Mouse (Mus musculus) forebrain, embryonic 11.5 days (tissue): ENCODE measurements at regions not wholly inside any gene's neighbourhood (a gene's known extent, or its start where the extent isn't known, plus 50 kb on each side); places are given as distances from the start of the nearest gene placed in this dataset.
A peak's percentile ranks its signal among the peaks of the same experiment; 100 is the strongest.

ENCODE experiments used
- ATAC-seq: fragments of 200-750 bp; cut with Nextera tagmentation; replicated peaks from 2 replicates; pipeline ENCODE4 v1.8.0; 2017; ENCODE audit warnings: moderate TSS enrichment; ENCODE audit not compliant: low FRiP score
- DNase-seq: peaks from one replicate; pipeline ENCODE4 v3.0.0-alpha.2; 2017; ENCODE audit warnings: low spot score
- H3K27ac ChIP-seq: fragments of 300-500 bp; sonication (generic); 2 replicates; pipeline ENCODE4 v1.5.1; 2014; ENCODE audit warnings: low read depth, low read length
- H3K27me3 ChIP-seq: fragments of 300-500 bp; sonication (generic); 2 replicates; pipeline ENCODE4 v1.6.1; 2014; ENCODE audit warnings: mild to moderate bottlenecking, low read length, mixed read lengths; ENCODE audit not compliant: control insufficient read depth, insufficient read depth
- H3K36me3 ChIP-seq: fragments of 300-500 bp; sonication (generic); 2 replicates; pipeline ENCODE4 v1.6.1; 2014; ENCODE audit warnings: mild to moderate bottlenecking, low read length, moderate library complexity, mixed read lengths; ENCODE audit not compliant: control insufficient read depth, insufficient read depth
- H3K4me1 ChIP-seq: fragments of 300-500 bp; sonication (generic); replicated peaks from 2 replicates; pipeline ENCODE4 v1.6.1; 2014; ENCODE audit warnings: low read length, mixed read lengths; ENCODE audit not compliant: control insufficient read depth, insufficient read depth
- H3K4me2 ChIP-seq: fragments of 300-500 bp; sonication (generic); 2 replicates; pipeline ENCODE4 v1.6.1; 2014; ENCODE audit warnings: low read depth, mild to moderate bottlenecking, low read length, moderate library complexity, mixed read lengths; ENCODE audit not compliant: severe bottlenecking
- H3K4me3 ChIP-seq: fragments of 300-500 bp; sonication (generic); 2 replicates; pipeline ENCODE4 v1.5.1; 2014; ENCODE audit warnings: low read depth, low read length
- H3K9ac ChIP-seq: fragments of 300-500 bp; sonication (generic); 2 replicates; pipeline ENCODE4 v1.6.1; 2014; ENCODE audit warnings: low read length
- H3K9me3 ChIP-seq: fragments of 300-500 bp; sonication (generic); 2 replicates; pipeline ENCODE4 v1.6.1; 2016; ENCODE audit warnings: low read length, mixed read lengths; ENCODE audit not compliant: control insufficient read depth
- WGBS: fragments of 180-500 bp; shearing (Covaris S2); extraction: QIAGEN DNeasy Blood & Tissue Kit; methylation state at CpG from one replicate; pipeline ENCODE4 v1.1.7; 2014; 5-methylcytosine and 5-hydroxymethylcytosine counted together

- no peak overlapping the region for H3K4me2 ChIP-seq
- no peaks in the 10 kb centered on the region for H3K4me1 ChIP-seq
- H3K36me3 ChIP-seq = no peaks in the 10 kb centered on the region
- no peak overlapping the region for H3K27ac ChIP-seq
- DNase-seq = peak; percentile 22
- no peaks in the 10 kb centered on the region for H3K27me3 ChIP-seq
- no peak for ATAC-seq
- no peak overlapping the region for H3K9ac ChIP-seq
- no peaks in the 10 kb centered on the region for H3K9me3 ChIP-seq
- H3K4me3 ChIP-seq = no peak overlapping the region
- WGBS = 92% methylated on average over 5 of the region's 5 CpGs
Observed at GRCm38 (mm10) chr14:24896681-24897080, 409.8 kb downstream of the Rps24 start.

GRCm38 (mm10) chr14:24900501-24901179, 413.7 kb downstream of the Rps24 start:
- Histone ChIP-seq H3K36me3 (no peaks in the 10 kb centered on the region), H3K4me2 (no peak overlapping the region), H3K27me3 (no peaks in the 10 kb centered on the region), H3K4me1 (no peaks in the 10 kb centered on the region), H3K27ac (no peak overlapping the region), H3K9me3 (no peaks in the 10 kb centered on the region), H3K4me3 (no peak overlapping the region), H3K9ac (no peak overlapping the region)
- no peak for ATAC-seq
- peak; percentile 55 for DNase-seq
- 68% methylated on average over 13 of the region's 13 CpGs for WGBS

DNA sequence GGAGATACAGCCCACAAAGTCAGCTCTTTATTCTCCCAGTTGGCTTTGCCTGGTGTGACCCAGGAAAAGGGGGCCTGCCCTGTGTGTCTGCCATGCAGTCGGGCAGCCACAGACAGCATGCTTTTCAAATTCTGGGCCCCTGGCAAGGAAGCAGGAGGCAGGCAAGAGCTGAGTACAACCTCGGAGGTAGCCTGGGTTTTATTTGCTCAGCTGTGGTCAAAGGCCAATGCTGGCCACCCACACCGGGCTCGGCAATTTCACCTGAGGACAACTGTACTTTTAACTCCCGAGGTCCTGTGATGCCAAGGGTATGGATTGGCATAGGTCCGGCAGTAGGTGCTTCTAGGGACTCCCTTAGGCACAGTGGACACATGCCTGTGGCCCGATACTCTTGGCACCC, 414.8 kb downstream of the Rps24 start:
- ATAC-seq (no peak), DNase-seq (peak; percentile 46)
- no peaks in the 10 kb centered on the region for H3K27me3 ChIP-seq
- no peak overlapping the region for H3K4me2 ChIP-seq
- H3K36me3 ChIP-seq = no peaks in the 10 kb centered on the region
- H3K27ac ChIP-seq = no peak overlapping the region
- no peak overlapping the region for H3K4me3 ChIP-seq
- no peak overlapping the region for H3K9ac ChIP-seq
- H3K9me3 ChIP-seq = no peaks in the 10 kb centered on the region
- 80% methylated on average over 7 of the region's 7 CpGs for WGBS
- no peaks in the 10 kb centered on the region for H3K4me1 ChIP-seq

DNA sequence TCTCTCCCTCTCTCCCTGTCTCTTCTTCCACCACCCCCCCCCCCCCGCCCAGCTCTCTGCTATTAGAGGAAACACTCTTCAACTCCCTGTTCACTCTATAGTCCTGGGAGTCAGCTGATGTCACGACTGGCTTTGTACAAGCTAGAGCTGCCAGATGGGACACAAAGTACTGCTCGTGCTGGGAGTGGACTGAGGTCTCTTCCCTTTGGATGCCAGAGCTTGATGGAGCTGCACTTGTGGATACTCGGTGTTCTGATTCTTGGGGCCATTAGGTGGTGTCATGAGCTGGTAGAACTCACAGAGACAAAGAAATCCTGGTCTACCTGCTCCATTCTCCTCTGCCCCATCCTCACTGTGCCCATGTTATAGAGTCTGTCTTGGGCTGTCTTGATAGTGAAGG, 415.9 kb downstream of the Rps24 start:
- Histone ChIP-seq H3K9me3 (no peaks in the 10 kb centered on the region), H3K36me3 (no peaks in the 10 kb centered on the region), H3K27me3 (no peaks in the 10 kb centered on the region), H3K4me2 (no peak overlapping the region), H3K4me1 (no peaks in the 10 kb centered on the region), H3K9ac (no peak overlapping the region), H3K4me3 (no peak overlapping the region), H3K27ac (no peak overlapping the region)
- 16% methylated on average over 3 of the region's 4 CpGs for WGBS
- ATAC-seq (no peak), DNase-seq (peak; percentile 51)

- Histone ChIP-seq H3K4me1 (no peaks in the 10 kb centered on the region), H3K4me2 (no peak overlapping the region), H3K27me3 (no peaks in the 10 kb centered on the region), H3K4me3 (no peak overlapping the region), H3K27ac (no peak overlapping the region), H3K9ac (no peak overlapping the region), H3K9me3 (no peaks in the 10 kb centered on the region), H3K36me3 (no peaks in the 10 kb centered on the region)
- ATAC-seq (no peak), DNase-seq (peak; percentile 29)
- 90% methylated on average over 6 of the region's 6 CpGs for WGBS
Observed at GRCm38 (mm10) chr14:24904712-24905111, 417.8 kb downstream of the Rps24 start.

GRCm38 (mm10) chr14:24906916-24907315, 420.0 kb downstream of the Rps24 start:
- Histone ChIP-seq H3K27me3 (no peaks in the 10 kb centered on the region), H3K27ac (no peak overlapping the region), H3K4me1 (no peaks in the 10 kb centered on the region), H3K36me3 (no peaks in the 10 kb centered on the region), H3K9me3 (no peaks in the 10 kb centered on the region), H3K4me2 (no peak overlapping the region), H3K4me3 (no peak overlapping the region), H3K9ac (no peak overlapping the region)
- 90% methylated on average over 7 of the region's 7 CpGs for WGBS
- no peak for ATAC-seq
- no peak for DNase-seq

DNA sequence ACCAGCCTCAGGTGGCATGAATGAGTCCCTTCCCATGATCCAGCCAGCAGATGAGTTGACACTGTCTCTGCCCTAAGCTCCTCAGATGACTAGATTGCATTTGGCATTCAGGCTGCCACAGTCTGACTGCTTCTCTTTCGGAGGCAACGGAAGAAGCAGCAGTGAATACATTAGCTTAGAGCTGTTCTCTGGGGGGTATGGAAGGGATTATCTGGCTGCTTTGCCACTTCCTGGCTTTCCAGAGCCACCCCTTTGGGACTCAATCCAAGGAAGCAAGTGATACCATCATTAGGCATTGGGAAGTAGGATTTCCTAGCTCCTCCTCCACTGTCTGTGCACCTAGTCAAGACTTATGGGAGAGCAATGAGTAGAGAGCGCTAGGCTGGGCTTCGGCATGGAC, 421.5 kb downstream of the Rps24 start:
- no peak overlapping the region for H3K9ac ChIP-seq
- H3K27ac ChIP-seq = no peak overlapping the region
- DNase-seq (no peak), ATAC-seq (no peak)
- H3K4me3 ChIP-seq = no peak overlapping the region
- H3K27me3 ChIP-seq = no peaks in the 10 kb centered on the region
- H3K4me2 ChIP-seq = no peak overlapping the region
- H3K4me1 ChIP-seq = no peaks in the 10 kb centered on the region
- H3K9me3 ChIP-seq = no peaks in the 10 kb centered on the region
- WGBS = 81% methylated on average over 4 of the region's 4 CpGs
- no peaks in the 10 kb centered on the region for H3K36me3 ChIP-seq

DNA sequence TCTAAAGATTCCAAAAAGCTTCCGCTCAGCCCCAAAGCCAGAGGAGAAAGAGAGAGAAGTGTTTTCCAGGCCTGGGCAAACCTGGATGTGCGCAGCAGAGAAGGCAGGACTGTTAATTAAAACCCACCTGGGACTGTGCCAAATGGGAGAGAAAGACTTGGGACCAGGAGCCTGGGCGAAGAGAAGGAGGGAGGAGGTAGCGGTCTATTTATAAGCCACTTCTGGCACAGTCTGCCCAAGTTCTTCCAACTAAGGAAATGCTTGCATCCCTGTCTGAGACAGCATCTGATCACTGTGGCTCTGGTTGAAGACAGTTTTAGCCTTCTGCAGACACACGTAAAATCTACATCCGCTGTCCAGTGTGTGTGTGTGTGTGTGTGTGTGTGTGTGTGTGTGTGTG, 424.7 kb downstream of the Rps24 start:
- no peak overlapping the region for H3K27ac ChIP-seq
- no peaks in the 10 kb centered on the region for H3K27me3 ChIP-seq
- H3K9me3 ChIP-seq = no peaks in the 10 kb centered on the region
- no peak for DNase-seq
- 89% methylated on average over 6 of the region's 6 CpGs for WGBS
- H3K4me2 ChIP-seq = no peak overlapping the region
- no peak overlapping the region for H3K4me3 ChIP-seq
- ATAC-seq = no peak
- H3K9ac ChIP-seq = no peak overlapping the region
- no peaks in the 10 kb centered on the region for H3K4me1 ChIP-seq
- no peaks in the 10 kb centered on the region for H3K36me3 ChIP-seq

DNA sequence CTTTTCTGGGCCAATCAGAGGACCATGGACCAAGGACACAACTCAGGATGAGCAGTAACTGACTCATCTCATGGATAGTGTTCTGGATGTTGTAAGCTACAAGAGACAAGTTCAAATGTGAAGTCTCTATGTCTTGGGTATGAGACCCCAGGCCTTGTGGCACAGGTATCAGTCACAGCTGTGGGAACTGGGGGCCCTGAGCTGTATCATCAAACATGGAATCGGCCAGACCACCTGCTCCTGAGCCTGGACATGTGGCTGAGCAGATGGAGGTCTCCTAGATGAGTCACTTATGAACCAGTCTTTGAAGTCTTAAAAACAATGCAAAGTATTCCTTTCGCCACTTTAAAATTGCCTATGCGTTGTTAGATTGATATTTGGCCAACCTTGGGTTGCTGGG, 432.1 kb downstream of the Rps24 start:
- H3K4me1 ChIP-seq = no peaks in the 10 kb centered on the region
- no peak overlapping the region for H3K4me2 ChIP-seq

More for the DNA sequence above, 432.1 kb downstream of the Rps24 start:
- 93% methylated on average over 3 of the region's 3 CpGs for WGBS
- H3K9me3 ChIP-seq = no peaks in the 10 kb centered on the region
- H3K27ac ChIP-seq = no peak overlapping the region
- H3K4me3 ChIP-seq = no peak overlapping the region
- H3K9ac ChIP-seq = no peak overlapping the region
- H3K27me3 ChIP-seq = no peaks in the 10 kb centered on the region
- H3K36me3 ChIP-seq = no peaks in the 10 kb centered on the region
- ATAC-seq (no peak), DNase-seq (peak; percentile 41)
